Mouse (Mus musculus): ENCODE results near the gene Slc15a3.

DNA sequence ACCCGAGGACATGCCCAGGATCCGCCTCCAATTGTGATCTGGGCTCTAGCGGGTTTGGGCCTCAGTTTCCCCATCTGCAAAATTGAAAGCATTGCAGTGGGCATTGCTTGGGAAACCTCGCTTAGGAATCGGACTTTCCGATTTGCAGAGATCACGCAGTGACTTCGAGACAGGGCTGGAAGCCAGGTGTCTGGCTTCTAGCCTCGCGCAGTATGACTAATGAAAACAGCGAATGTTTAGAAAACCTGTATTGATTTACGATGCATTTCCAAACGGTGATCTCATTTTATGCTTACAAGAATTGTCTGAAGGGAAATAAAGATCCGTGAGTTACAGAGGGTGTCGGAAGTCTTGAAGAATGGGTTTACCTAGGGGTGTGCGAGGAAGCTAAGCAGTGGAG, 56.2 kb downstream of the Slc15a3 start:
- TF ChIP-seq GATA1 (IDR thresholded peaks at IDR 0.05; ENCODE audit: borderline replicate concordance, low read length) = no peak
- no peak for TF ChIP-seq FLI1 (IDR thresholded peaks at IDR 0.05; ENCODE audit: low read length)
